Mouse (Mus musculus): ENCODE results near the gene Gsk3a.

Gsk3a gene

GRCm38 (mm10) chr7:25248846-25249313 is 11.2 kb upstream of the Gsk3a start:
- DNase-seq, result no peak

GRCm38 (mm10) chr7:25248018-25248647 is 10.5 kb upstream of the Gsk3a start:
- DNase-seq, result peak; percentile 26 to 35

GRCm38 (mm10) chr7:25247498-25247897 is 9.8 kb upstream of the Gsk3a start:
- no peak for DNase-seq

- no peak for DNase-seq
Observed at GRCm38 (mm10) chr7:25246759-25247137, 9.1 kb upstream of the Gsk3a start.

- DNase-seq, result no peak
Observed at GRCm38 (mm10) chr7:25246079-25246758, 8.6 kb upstream of the Gsk3a start.

- DNase-seq, result no peak
Observed at GRCm38 (mm10) chr7:25244562-25245369, 7.1 kb upstream of the Gsk3a start.

GRCm38 (mm10) chr7:25243361-25243760 is 5.7 kb upstream of the Gsk3a start:
- no peak for DNase-seq

GRCm38 (mm10) chr7:25241062-25241461 is 3.4 kb upstream of the Gsk3a start:
- DNase-seq, result no peak

GRCm38 (mm10) chr7:25240631-25241030 is 3.0 kb upstream of the Gsk3a start:
- no peak for DNase-seq

GRCm38 (mm10) chr7:25238829-25239623 is 1.4 kb upstream of the Gsk3a start:
- DNase-seq, result peak; percentile 80 to 90

GRCm38 (mm10) chr7:25238015-25238706 is 510 bp upstream of the Gsk3a start:
- peak; percentile 85 to 94 for DNase-seq

- DNase-seq, result no peak
Observed at GRCm38 (mm10) chr7:25235526-25235925, 2.1 kb downstream of the Gsk3a start.

- DNase-seq, result peak; percentile 65 to 79
Observed at GRCm38 (mm10) chr7:25233061-25233460, 4.6 kb downstream of the Gsk3a start.

- peak in 1 of 2 experiments; percentile 36 for DNase-seq
Observed at GRCm38 (mm10) chr7:25232101-25232648, 5.5 kb downstream of the Gsk3a start.

GRCm38 (mm10) chr7:25230690-25231285 is 6.9 kb downstream of the Gsk3a start:
- DNase-seq, result peak; percentile 19 to 48

GRCm38 (mm10) chr7:25227523-25228300 is 9.9 kb downstream of the Gsk3a start:
- DNase-seq, result no peak

GRCm38 (mm10) chr7:25222275-25222967 is 15.2 kb downstream of the Gsk3a start:
- DNase-seq, result no peak

- peak; percentile 99 for DNase-seq
Observed at GRCm38 (mm10) chr7:25221102-25221883, 16.4 kb downstream of the Gsk3a start, which contains the start of gene Zfp526. Gene Zfp526 (plus strand): TSS chr7:25221425.

Data from thymus, adult 18-20 months (tissue).